Mouse (Mus musculus): ENCODE results near the gene Arhgap44.

The Arhgap44 gene

DNA sequence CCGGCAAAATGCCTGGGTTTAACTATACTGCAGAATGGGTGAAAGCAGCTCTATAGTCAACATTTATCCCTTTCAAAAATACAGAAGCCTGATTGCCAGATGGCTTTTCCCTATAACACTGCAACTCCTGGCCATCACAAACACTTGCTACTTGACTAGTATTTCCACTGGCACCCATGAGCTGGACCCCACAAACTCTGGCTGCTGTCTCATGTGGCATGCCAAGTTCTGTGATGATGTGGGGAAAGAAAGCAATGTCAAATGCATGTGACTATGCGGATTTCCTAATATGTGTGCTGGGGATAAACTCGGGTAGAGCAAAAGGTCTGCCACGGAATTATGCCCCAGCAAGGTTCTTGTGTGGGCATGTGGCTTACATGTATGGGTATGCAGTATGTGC, 156.7 kb downstream of the Arhgap44 start:
- in situ Hi-C loops (cut with MseI, MboI), result no loop called here

DNA sequence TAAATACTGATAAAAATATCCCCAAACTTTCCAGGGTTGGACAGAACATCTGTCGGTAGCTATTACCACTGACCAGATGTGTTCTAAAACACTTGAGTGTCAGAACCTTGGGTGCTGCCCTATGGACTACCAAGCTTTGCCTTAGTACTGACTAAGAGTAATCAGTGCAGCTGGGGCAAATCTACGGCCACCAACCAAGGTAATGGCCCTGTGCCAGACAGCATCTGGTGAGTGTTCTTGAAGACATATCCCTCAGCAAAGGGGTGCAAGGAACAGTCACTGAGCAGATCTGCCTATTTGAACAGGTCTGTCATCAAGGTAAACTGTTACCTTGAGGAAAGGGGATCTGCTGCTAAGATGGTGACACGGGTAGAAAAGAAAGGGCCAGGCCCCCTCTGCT, 157.9 kb downstream of the Arhgap44 start:
- in situ Hi-C loops (cut with MseI, MboI), result no loop called here

GRCm38 (mm10) chr11:65003611-65004010, 159.2 kb downstream of the Arhgap44 start:
- in situ Hi-C loops (cut with MseI, MboI), result no loop called here

- in situ Hi-C loops (cut with MseI, MboI), result no loop called here
These were observed 161.0 kb downstream of the Arhgap44 start for GRCm38 (mm10) chr11:65001729-65002128.

DNA sequence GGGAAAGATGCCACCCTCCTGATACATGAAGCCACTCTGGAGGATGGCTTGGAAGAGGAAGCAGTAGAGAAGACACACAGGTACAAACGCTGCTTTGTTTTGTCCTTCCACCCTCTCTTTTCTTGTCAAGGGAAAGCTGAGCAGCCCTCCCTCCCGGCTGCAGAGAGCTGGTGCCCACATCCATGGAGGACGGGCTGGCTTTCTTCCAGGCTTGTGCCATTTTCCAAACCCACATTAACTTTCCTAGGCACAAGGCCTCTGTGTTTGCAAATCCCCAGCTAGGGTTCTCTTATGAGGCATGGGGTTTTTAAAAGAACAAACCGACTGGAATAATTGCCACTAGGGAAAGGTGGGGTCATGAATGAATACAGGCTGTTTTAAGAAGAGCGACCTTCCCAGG, 163.1 kb downstream of the Arhgap44 start:
- in situ Hi-C loops (cut with MseI, MboI), result no loop called here

- in situ Hi-C loops (cut with MseI, MboI), result no loop called here
These were observed 164.3 kb downstream of the Arhgap44 start for GRCm38 (mm10) chr11:64998439-64998838.

DNA sequence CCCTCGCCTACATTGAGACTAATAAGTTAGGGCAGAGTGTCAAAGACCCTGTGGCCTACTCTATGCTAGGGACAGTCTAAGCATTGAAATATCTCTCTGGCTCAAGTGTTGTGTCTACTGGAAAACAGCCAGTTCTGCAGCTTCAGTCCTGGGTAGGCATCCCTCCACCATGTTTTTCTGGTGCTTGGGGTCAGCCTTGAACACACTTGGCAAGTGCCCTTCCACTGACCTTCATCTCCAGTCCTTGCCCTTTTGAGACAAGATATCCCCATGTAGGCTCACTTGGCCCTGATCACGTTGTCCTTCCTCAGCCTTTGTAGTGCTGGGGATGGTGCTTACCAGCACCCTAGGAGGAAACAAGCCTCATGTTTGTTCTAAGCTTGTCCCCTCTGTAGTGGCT, 174.2 kb downstream of the Arhgap44 start:
- in situ Hi-C loops (cut with MseI, MboI), result no loop called here

- in situ Hi-C loops (cut with MseI, MboI), result no loop called here
These were observed 183.3 kb downstream of the Arhgap44 start for GRCm38 (mm10) chr11:64979489-64979845.

DNA sequence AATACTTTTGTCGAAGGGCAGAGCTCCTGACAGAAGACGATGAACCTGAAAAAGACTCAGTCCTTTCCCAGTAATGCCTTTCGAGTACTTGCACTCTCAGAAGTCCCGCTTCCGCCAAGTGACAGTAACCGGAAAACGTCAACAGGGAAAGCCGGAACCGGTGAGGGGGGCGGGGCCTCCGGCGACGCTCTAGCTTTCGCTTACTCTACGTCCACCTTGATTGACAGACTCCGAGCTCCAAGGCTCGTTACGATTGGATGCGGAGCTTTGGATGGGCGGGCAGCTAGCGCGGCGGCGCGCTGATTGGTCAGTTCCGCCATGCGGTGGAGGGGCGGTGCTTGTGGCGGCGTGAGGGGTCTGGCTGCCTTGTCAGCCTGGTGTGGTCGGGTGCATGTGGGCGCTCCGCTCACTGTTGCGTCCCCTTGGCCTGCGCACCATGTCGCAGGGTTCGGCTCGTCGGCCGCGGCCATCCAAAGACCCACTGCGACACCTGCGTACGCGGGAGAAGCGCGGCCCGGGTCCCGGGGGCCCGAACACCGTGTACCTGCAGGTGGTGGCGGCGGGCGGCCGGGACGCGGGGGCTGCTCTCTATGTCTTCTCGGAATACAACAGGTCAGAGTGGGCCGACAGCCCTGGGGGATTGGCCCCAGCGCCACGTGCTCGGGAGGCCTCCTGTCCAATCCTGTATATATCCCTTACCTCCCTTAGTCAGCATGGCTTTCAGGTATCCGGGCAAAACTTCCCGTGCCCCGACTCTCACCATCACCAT, 183.9 kb downstream of the Arhgap44 start, which contains the start of gene Elac2:
Gene Elac2, plus strand, starts transcription at position 319 of the 769 bp plus-strand sequence.
- in situ Hi-C loops (cut with MseI, MboI), result no loop called here

GRCm38 (mm10) chr11:64972418-64972817, 190.3 kb downstream of the Arhgap44 start:
- in situ Hi-C loops (cut with MseI, MboI), result no loop called here

GRCm38 (mm10) chr11:64971471-64971988, 191.2 kb downstream of the Arhgap44 start:
- in situ Hi-C loops (cut with MseI, MboI), result no loop called here

- in situ Hi-C loops (cut with MseI, MboI), result no loop called here
These were observed 193.8 kb downstream of the Arhgap44 start for GRCm38 (mm10) chr11:64968939-64969342.

DNA sequence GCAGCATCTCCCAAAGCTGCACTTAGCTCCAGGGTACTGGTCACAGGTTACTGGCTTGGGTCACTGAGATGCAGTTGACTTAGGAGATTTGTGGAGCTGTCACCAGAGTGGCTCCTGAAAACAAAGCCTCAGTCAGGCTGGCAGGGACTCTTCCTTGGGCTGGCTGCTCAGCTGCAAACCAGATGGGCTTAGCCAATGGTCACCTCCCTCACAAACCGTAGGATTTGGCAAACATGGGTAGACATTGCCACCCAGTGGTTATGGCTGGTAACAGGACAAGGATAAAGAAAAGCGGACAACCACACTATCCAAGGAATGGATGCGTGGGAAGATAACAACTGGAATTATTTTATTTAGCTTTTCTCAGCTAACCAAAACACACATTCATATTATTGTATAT, 194.3 kb downstream of the Arhgap44 start:
- in situ Hi-C loops (cut with MseI, MboI), result no loop called here

DNA sequence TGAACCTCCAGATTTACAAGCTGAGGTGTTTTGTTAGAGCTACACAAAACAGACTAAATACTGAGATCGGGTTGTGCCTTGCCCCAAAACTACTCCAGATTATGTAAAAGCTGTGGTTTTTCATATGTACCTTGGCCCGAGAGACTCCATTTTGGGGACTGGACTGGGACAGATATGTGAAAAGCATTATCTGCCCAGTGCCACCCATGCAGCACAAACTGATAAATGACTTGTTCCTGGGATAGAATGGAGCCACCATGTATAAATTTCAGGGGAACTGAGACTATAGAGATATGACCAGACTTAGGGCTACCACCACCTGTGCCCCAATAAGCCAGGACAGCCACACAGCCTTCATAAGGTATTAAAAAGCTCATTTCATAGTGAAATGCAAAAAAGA, 200.1 kb downstream of the Arhgap44 start:
- in situ Hi-C loops (cut with MseI, MboI), result no loop called here

DNA sequence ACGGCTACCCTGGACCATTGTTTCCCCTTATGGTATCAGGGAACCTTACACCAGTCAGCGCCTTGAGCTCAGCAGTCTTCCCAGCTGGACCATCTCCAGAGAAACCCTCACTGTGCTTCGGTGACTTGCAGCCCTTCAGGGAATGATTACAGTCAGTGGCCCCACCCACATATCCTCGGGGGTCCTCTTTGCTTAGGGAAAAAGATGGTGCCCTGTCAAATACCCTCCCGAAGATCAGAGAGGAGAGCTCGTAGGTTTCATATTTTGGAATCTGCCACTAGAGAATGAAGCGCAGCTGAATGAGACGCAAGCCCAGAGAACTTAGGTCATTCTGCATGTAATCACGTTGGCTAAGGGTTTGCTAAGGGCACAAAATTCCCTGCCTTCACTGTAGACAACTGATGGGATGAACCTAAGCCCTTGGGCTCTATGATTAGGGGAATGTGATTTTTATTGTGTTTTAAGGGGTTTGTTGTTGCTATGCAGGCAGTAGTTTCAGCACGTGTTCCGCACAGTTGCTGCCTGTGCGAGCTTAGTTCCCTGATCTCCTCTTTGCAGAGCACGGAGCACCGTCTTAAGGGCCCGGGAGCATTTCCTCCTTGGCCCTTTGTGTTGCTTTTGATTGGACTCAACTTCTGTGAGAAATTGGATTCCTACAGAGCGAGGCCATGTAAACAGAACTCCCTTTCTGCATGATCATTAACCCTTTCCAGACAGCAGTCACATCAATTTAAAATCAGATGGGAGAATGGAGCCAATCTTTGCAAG, 205.6 kb downstream of the Arhgap44 start:
- in situ Hi-C loops (cut with MseI, MboI), result no loop called here
